Mouse (Mus musculus): Measurements from ENCODE around the gene Bckdha.

- no peak for TF ChIP-seq POLR2A (IDR thresholded peaks at IDR 0.05; ENCODE audit: borderline replicate concordance, insufficient read depth, low read length)
- no peak for TF ChIP-seq CTCF (IDR thresholded peaks at IDR 0.05; ENCODE audit: borderline replicate concordance, insufficient read depth, low read depth, low read length)
These were observed 43.6 kb upstream of the Bckdha start for GRCm38 (mm10) chr7:25702350-25702749.
